Mouse (Mus musculus) megakaryocyte, embryonic 14.5 days (primary cell): ENCODE data around the gene Rnpepl1.

ENCODE experiments used
- FLI1 ChIP-seq: IDR thresholded peaks from 2 replicates; pipeline ENCODE4 v1.6.1; 2012; ENCODE audit warnings: low read length, inconsistent platforms, mixed read lengths
- GATA1 ChIP-seq: IDR thresholded peaks from 3 replicates; pipeline ENCODE4 v1.6.1; 2012; ENCODE audit warnings: mixed read lengths, low read length, inconsistent platforms, borderline replicate concordance

DNA sequence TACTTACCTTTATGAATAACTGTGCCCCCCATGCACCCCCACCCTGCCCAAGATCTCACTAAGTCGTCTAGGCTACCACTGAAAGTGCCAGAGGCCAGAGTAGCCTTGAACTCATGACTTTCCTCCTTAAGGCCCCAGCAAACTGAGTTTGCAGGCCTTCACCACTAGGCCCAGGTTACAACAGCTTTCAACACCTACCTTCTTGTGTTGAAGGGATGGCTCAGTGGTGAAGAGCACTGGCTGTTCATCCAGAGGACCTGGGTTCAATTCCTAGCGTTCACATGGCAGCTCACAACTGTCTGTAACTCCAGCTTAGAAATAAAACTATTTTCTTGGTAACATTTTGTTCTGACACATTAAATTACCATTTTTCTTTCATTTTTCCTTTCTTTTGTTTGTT lies 43.1 kb downstream of the Rnpepl1 start:
- TF ChIP-seq GATA1 (no peak), FLI1 (no peak)
